Mouse (Mus musculus) embryonic facial prominence, embryonic 15.5 days (tissue): ENCODE measurements around the gene C1ql4. TPM values are rescaled to one million over a fixed set of nuclear protein-coding genes. Genes with fewer than 3 reads are reported as not detected.

ENCODE experiments used
- ATAC-seq: fragments of 200-750 bp; cut with Nextera tagmentation; 2 replicates; pipeline ENCODE4 v1.8.0; 2017; ENCODE audit warnings: low read depth, moderate TSS enrichment; ENCODE audit not compliant: insufficient number of reproducible peaks, low FRiP score, low TSS enrichment
- H3K27ac ChIP-seq: fragments of 300-500 bp; sonication (generic); replicated peaks from 2 replicates; pipeline ENCODE4 v1.5.1; 2015; ENCODE audit warnings: mild to moderate bottlenecking, inconsistent platforms
- H3K27me3 ChIP-seq: fragments of 300-500 bp; sonication (generic); 2 replicates; pipeline ENCODE4 v1.6.1; 2015; ENCODE audit warnings: inconsistent platforms
- H3K36me3 ChIP-seq: fragments of 300-500 bp; sonication (generic); 2 replicates; pipeline ENCODE4 v1.6.1; 2015; ENCODE audit warnings: mild to moderate bottlenecking, inconsistent platforms
- H3K4me1 ChIP-seq: fragments of 300-500 bp; sonication (generic); 2 replicates; pipeline ENCODE4 v1.6.1; 2015; ENCODE audit warnings: inconsistent platforms
- H3K4me2 ChIP-seq: fragments of 300-500 bp; sonication (generic); replicated peaks from 2 replicates; pipeline ENCODE4 v1.6.1; 2015; ENCODE audit warnings: mild to moderate bottlenecking, inconsistent platforms
- H3K4me3 ChIP-seq: fragments of 300-500 bp; sonication (generic); replicated peaks from 2 replicates; pipeline ENCODE4 v1.5.1; 2015; ENCODE audit warnings: mild to moderate bottlenecking, inconsistent platforms
- H3K9ac ChIP-seq: fragments of 300-500 bp; sonication (generic); 2 replicates; pipeline ENCODE4 v1.6.1; 2015; ENCODE audit warnings: inconsistent platforms
- H3K9me3 ChIP-seq: fragments of 300-500 bp; sonication (generic); replicated peaks from 2 replicates; pipeline ENCODE4 v1.6.1; 2016; ENCODE audit warnings: inconsistent platforms
- WGBS: fragments of 180-500 bp; shearing (Covaris S2); methylation state at CpG from one replicate; pipeline ENCODE4 v1.1.7; 2015; 5-methylcytosine and 5-hydroxymethylcytosine counted together
- polyA plus RNA-seq: library from polyadenylated mRNA; unstranded; fragments of >200 nt; fragmentation: Nextera tagmentation; extraction: Ambion mirVana; gene quantifications from 2 replicates; pipeline ENCODE4 v1.2.1, GENCODE M21; 2015

Gene C1ql4
- polyA plus RNA-seq, 1 experiment from 2014 or later, result 0.17 TPM

GRCm38 (mm10) chr15:99115065-99115423 is 27.4 kb upstream of the C1ql4 start:
- no peak for ATAC-seq
- H3K4me2 ChIP-seq, result no peak overlapping the region
- H3K27ac ChIP-seq, result no peak overlapping the region
- WGBS, result 83% methylated on average over 7 of the region's 7 CpGs
- no peak overlapping the region for H3K9ac ChIP-seq
- no peaks in the 10 kb centered on the region for H3K27me3 ChIP-seq
- H3K9me3 ChIP-seq, result no peaks in the 10 kb centered on the region
- H3K36me3 ChIP-seq, result no peaks in the 10 kb centered on the region
- no peaks in the 10 kb centered on the region for H3K4me1 ChIP-seq
- H3K4me3 ChIP-seq, result no peak overlapping the region

DNA sequence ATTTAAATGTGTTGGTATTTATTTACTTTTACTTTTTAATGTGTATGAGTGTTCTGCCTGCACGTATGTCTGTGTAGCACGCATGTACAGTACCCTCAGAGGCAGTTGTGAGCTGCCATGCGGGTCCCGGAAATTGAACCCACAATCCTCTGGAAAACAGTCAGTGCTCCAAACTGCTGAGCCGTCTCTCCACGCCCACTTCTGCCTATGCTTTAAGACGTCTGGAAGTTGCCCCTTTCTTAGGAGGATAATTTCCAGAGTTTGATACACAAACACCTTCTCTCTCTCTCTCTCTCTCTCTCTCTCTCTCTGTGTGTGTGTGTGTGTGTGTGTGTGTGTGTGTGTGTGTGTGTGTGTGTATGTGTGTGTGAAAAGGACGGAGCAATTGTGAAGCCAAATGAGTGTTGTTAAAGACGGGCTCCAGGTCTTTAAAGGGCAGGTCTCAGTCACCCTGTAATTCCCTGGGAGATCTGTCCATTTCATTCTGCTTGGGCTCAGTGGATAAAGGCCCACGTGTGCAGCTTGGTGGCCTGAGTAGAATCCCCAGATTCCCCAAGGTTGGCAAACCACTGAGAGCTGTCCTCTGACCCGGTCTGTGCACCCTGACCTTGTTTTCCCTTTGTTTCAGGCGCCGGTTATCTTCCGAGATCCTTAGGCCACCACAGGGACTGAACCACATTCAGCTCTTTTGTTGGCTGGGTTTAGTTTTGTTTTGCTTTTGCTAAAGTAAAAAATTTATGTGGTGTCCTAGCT is 26.9 kb upstream of the C1ql4 start:
- WGBS, result 55% methylated on average over 14 of the region's 14 CpGs

DNA sequence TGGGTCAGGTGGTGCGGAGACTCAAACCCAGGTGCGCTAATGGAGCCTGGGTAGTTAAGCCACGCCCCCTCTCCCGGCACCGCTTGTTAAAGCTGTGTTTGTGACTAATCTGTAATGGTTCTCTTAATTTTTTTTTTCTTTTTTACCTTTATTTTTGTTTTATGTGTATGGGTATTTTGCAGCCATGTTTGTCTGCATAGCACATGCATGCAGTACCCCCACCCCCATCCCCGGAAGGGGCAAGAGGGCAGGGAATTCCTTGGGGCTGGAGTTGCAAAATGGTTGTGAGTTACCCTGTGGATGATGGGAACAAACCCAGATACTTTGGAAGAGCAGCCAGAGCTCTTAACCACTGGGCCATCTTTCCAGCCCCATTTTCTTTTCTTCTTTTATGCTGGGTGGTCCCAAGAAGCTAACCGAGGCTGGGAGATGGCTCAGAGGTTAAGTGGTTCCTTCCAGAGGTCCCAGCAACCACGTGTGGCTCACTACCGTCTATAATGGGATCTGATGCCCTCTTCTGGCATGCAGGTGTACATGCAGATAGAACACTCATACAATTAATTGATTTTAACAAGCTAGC is 25.9 kb upstream of the C1ql4 start:
- no peaks in the 10 kb centered on the region for H3K4me1 ChIP-seq
- no peaks in the 10 kb centered on the region for H3K36me3 ChIP-seq
- H3K4me2 ChIP-seq, result 0 out of 2 replicates have a peak overlapping the region, but pooled peaks have one; percentile 2
- 10% methylated on average over 9 of the region's 9 CpGs for WGBS
- no peaks in the 10 kb centered on the region for H3K27me3 ChIP-seq
- no peak overlapping the region; the same call in 1 of the 2 replicates for H3K4me3 ChIP-seq
- no peak for ATAC-seq
- H3K9ac ChIP-seq, result no peak overlapping the region
- H3K27ac ChIP-seq, result no peak overlapping the region
- H3K9me3 ChIP-seq, result no peaks in the 10 kb centered on the region

More for the DNA sequence above, 26.9 kb upstream of the C1ql4 start:
- no peaks in the 10 kb centered on the region for H3K27me3 ChIP-seq
- H3K9me3 ChIP-seq, result no peaks in the 10 kb centered on the region
- no peak overlapping the region for H3K9ac ChIP-seq
- no peak for ATAC-seq
- H3K36me3 ChIP-seq, result no peaks in the 10 kb centered on the region
- no peaks in the 10 kb centered on the region for H3K4me1 ChIP-seq
- H3K4me2 ChIP-seq, result no peak overlapping the region
- H3K27ac ChIP-seq, result no peak overlapping the region
- no peak overlapping the region for H3K4me3 ChIP-seq

DNA sequence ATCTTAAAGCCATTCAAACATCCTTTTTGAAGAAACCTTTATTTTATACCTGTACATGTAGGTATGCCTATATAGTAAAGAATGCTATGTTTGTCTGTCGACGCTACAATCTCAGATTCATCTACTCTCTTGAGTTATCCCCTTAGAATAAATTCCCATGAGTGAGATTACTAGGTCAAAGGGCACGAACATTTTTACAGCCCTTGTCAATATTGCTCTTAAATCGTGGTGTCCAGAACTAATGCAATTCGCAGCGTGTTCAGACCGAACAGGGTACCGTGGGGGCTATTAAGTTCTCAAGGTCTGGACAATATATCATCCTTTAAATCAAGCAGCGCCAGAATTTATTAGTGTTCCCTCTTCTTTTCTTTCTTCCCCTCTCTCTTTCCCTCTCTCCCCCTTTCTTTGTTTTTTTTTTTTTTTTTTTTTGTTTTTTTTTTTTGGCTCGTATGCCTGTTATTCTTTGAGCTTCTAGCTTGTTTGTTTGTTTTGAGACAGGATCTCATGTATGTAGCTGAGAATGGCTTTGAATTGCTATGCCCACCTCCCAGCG is 25.3 kb upstream of the C1ql4 start:
- 0 out of 2 replicates have a peak overlapping the region, but pooled peaks have one; percentile 2 for H3K4me2 ChIP-seq
- WGBS, result 63% methylated on average over 11 of the region's 11 CpGs
- no peaks in the 10 kb centered on the region for H3K27me3 ChIP-seq
- no peak for ATAC-seq
- H3K4me1 ChIP-seq, result no peaks in the 10 kb centered on the region
- no peak overlapping the region for H3K4me3 ChIP-seq
- no peaks in the 10 kb centered on the region for H3K36me3 ChIP-seq
- H3K27ac ChIP-seq, result no peak overlapping the region
- no peaks in the 10 kb centered on the region for H3K9me3 ChIP-seq
- no peak overlapping the region for H3K9ac ChIP-seq

- no peaks in the 10 kb centered on the region for H3K4me1 ChIP-seq
- no peak overlapping the region for H3K4me2 ChIP-seq
- H3K9ac ChIP-seq, result no peak overlapping the region
- WGBS, result 49% methylated on average over 4 of the region's 4 CpGs
- ATAC-seq, result no peak
- H3K36me3 ChIP-seq, result no peaks in the 10 kb centered on the region
- no peak overlapping the region for H3K4me3 ChIP-seq
- H3K27me3 ChIP-seq, result no peaks in the 10 kb centered on the region
- no peaks in the 10 kb centered on the region for H3K9me3 ChIP-seq
- no peak overlapping the region for H3K27ac ChIP-seq
These were observed 24.2 kb upstream of the C1ql4 start for GRCm38 (mm10) chr15:99111809-99112208.

DNA sequence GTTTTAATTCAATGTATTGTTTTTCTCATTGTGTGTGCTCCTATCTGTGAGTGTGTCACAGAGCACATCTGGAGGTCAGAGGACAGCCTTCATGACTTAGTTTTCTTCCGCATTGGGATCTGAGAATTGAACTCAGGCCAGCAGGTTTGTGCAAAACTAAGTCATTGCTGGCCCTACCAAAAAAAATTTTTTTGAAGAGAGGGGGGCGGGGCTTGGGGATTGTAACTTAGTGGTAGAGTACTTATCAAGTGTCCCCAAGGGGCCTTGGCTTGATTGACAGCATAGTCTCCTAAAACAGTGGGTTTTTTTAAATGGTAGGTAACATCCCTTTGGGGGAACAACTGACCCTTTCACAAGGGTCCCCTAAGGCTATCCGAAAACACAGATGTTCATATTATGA is 23.5 kb upstream of the C1ql4 start:
- Histone ChIP-seq H3K27ac (no peak overlapping the region), H3K36me3 (no peaks in the 10 kb centered on the region), H3K9me3 (no peaks in the 10 kb centered on the region), H3K4me3 (no peak overlapping the region), H3K4me1 (no peaks in the 10 kb centered on the region), H3K27me3 (no peaks in the 10 kb centered on the region), H3K9ac (no peak overlapping the region), H3K4me2 (no peak overlapping the region)
- 86% methylated on average over 3 of the region's 3 CpGs for WGBS
- ATAC-seq, result no peak

GRCm38 (mm10) chr15:99107866-99108265 is 20.2 kb upstream of the C1ql4 start:
- WGBS, result 79% methylated on average over 3 of the region's 3 CpGs
- no peak overlapping the region for H3K4me2 ChIP-seq
- H3K27ac ChIP-seq, result no peak overlapping the region
- H3K4me1 ChIP-seq, result no peaks in the 10 kb centered on the region
- H3K36me3 ChIP-seq, result no peaks in the 10 kb centered on the region
- ATAC-seq, result no peak
- no peak overlapping the region for H3K9ac ChIP-seq
- no peak overlapping the region for H3K4me3 ChIP-seq
- H3K9me3 ChIP-seq, result no peaks in the 10 kb centered on the region
- H3K27me3 ChIP-seq, result no peaks in the 10 kb centered on the region

DNA sequence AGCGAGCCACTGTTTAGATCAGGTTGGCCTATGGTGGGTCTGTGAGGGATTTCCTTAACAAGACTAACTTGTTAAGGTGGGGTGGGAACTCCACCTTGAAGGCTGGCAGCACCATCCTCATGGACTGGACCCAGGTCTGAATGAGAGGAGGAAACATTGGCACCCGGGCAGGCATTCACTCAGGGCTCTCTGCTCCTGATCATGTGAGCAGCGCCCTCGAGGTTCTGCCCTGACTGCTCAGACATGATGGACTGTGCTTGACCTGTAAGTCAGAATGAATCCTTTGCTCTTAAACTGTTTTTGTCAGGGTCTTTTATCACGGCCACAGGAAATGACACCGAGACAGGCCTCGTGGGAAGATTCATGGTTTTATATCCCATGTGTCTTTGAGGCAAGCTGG is 17.6 kb upstream of the C1ql4 start:
- H3K27me3 ChIP-seq, result peaks cover 6% of the 10 kb centered on the region
- H3K4me3 ChIP-seq, result no peak overlapping the region
- WGBS, result 64% methylated on average over 7 of the region's 7 CpGs

DNA sequence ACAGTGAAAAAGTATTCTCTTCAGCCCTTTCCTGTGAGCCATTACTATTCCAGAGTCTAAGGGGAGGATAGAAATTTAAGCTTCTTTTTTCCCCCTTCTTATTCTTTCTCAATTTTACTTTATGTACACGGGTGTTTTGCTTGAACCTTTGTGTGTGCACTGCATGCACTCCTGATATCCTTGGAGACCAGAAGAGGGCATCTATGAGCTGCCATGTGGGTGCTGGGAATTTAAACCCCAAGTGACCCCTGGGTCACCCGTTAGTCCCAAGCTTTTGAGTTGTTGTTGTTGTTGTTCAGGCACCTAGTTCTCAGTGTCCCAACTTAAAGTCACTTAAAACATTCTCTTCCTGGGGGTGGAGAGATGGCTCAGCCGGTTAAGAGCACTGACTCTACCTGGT is 12.4 kb upstream of the C1ql4 start:
- H3K9me3 ChIP-seq, result no peaks in the 10 kb centered on the region
- no peak for ATAC-seq
- H3K36me3 ChIP-seq, result no peaks in the 10 kb centered on the region
- H3K4me2 ChIP-seq, result no peak overlapping the region
- 43% methylated on average over 3 of the region's 3 CpGs for WGBS
- H3K27me3 ChIP-seq, result peaks cover 56% of the 10 kb centered on the region
- no peak overlapping the region for H3K9ac ChIP-seq
- no peak overlapping the region for H3K4me3 ChIP-seq
- H3K27ac ChIP-seq, result no peak overlapping the region
- H3K4me1 ChIP-seq, result peaks cover 37% of the 10 kb centered on the region

More for the DNA sequence above, 17.6 kb upstream of the C1ql4 start:
- ATAC-seq, result no peak
- no peak overlapping the region for H3K27ac ChIP-seq
- no peaks in the 10 kb centered on the region for H3K4me1 ChIP-seq
- no peaks in the 10 kb centered on the region for H3K36me3 ChIP-seq
- H3K4me2 ChIP-seq, result no peak overlapping the region
- no peaks in the 10 kb centered on the region for H3K9me3 ChIP-seq
- H3K9ac ChIP-seq, result no peak overlapping the region

DNA sequence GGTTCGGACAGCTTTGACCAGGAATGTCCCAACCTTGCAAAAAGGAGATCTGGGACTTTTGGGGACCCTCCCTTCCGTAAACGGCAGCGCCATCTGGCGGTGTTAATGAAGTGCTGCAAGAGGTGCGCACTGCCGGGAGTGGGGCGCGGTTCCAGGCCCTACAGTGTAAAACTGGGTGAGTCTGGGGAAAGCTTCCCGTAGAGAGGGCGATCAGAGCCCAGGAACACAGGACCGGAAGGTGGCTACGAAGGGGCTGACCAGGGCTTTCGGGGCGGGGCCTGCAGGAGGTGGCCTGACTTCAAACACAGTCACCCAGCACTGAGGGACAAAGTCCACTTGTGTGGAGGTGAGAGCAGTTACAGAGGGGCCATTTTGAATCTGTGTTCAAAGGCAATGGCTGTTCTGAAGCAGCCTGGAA is 11.5 kb upstream of the C1ql4 start:
- no peak overlapping the region; the same call in 1 of the 2 replicates for H3K9ac ChIP-seq
- WGBS, result 1% methylated on average over 15 of the region's 15 CpGs

GRCm38 (mm10) chr15:99098493-99098861 is 10.9 kb upstream of the C1ql4 start:
- Histone ChIP-seq H3K9ac (no peak overlapping the region), H3K36me3 (no peaks in the 10 kb centered on the region), H3K27me3 (peaks cover 68% of the 10 kb centered on the region), H3K9me3 (no peaks in the 10 kb centered on the region), H3K27ac (no peak overlapping the region), H3K4me2 (peak overlapping the region; percentile 74), H3K4me1 (peaks cover 48% of the 10 kb centered on the region), H3K4me3 (peak overlapping the region; percentile 43)
- no peak for ATAC-seq
- 1% methylated on average over 9 of the region's 9 CpGs for WGBS

More for the DNA sequence above, 11.5 kb upstream of the C1ql4 start:
- Histone ChIP-seq H3K27ac (no peak overlapping the region), H3K4me3 (peak overlapping the region; percentile 43; the same call in 1 of the 2 replicates), H3K27me3 (peaks cover 62% of the 10 kb centered on the region), H3K9me3 (no peaks in the 10 kb centered on the region), H3K4me1 (peaks cover 43% of the 10 kb centered on the region), H3K36me3 (no peaks in the 10 kb centered on the region), H3K4me2 (peak overlapping the region; percentile 74)
- no peak for ATAC-seq
